Mouse (Mus musculus): ENCODE results near the gene Synj2. TPM values are rescaled to one million over a fixed set of nuclear protein-coding genes. Genes with fewer than 3 reads are reported as not detected.
A peak's percentile ranks its signal among the peaks of the same experiment; 100 is the strongest.

Gene Synj2
- 12.4 and 13.3 TPM in 2 replicates for total RNA-seq (2021)
- long read RNA-seq, experiment 1, full-length matches to known transcripts: 1 of 2 reads
- long read RNA-seq, experiment 1, partial matches to known transcripts: 0 of 2 reads
- long read RNA-seq, experiment 1, other reads (novel, unspliced or antisense): 1 of 2 reads
- long read RNA-seq, experiment 2, full-length matches to known transcripts: 1 of 8 reads
- long read RNA-seq, experiment 2, partial matches to known transcripts: 2 of 8 reads
- long read RNA-seq, experiment 2, other reads (novel, unspliced or antisense): 5 of 8 reads

GRCm38 (mm10) chr17:5941230-5942043 lies at the start of gene Synj2:
TSS of gene Synj2 (plus strand) at chr17:5941280.
- DNase-seq: peak; percentile 81

- DNase-seq: no peak
These were observed 49.0 kb upstream of the Synj2 start for GRCm38 (mm10) chr17:5891933-5892683.

GRCm38 (mm10) chr17:5893092-5893491 lies 48.0 kb upstream of the Synj2 start:
- DNase-seq: peak; percentile 54

- DNase-seq: no peak
These were observed 47.4 kb upstream of the Synj2 start for GRCm38 (mm10) chr17:5893574-5894148.

- DNase-seq: no peak
These were observed 45.0 kb upstream of the Synj2 start for GRCm38 (mm10) chr17:5896066-5896465.

- no peak for DNase-seq
These were observed 44.5 kb upstream of the Synj2 start for GRCm38 (mm10) chr17:5896607-5897006.

GRCm38 (mm10) chr17:5897326-5898200 lies 43.5 kb upstream of the Synj2 start:
- DNase-seq: no peak

GRCm38 (mm10) chr17:5899251-5899650 lies 41.8 kb upstream of the Synj2 start:
- DNase-seq: no peak

GRCm38 (mm10) chr17:5901381-5901780 lies 39.7 kb upstream of the Synj2 start:
- no peak for DNase-seq

GRCm38 (mm10) chr17:5903630-5904301 lies 37.3 kb upstream of the Synj2 start:
- DNase-seq: no peak

GRCm38 (mm10) chr17:5909681-5910080 lies 31.4 kb upstream of the Synj2 start:
- no peak for DNase-seq

- no peak for DNase-seq
These were observed 29.5 kb upstream of the Synj2 start for GRCm38 (mm10) chr17:5911591-5911990.

GRCm38 (mm10) chr17:5912797-5913196 lies 28.3 kb upstream of the Synj2 start:
- DNase-seq: no peak

GRCm38 (mm10) chr17:5914217-5914616 lies 26.9 kb upstream of the Synj2 start:
- DNase-seq: peak; percentile 60

GRCm38 (mm10) chr17:5921954-5922353 lies 19.1 kb upstream of the Synj2 start:
- DNase-seq: no peak

GRCm38 (mm10) chr17:5923281-5923680 lies 17.8 kb upstream of the Synj2 start:
- DNase-seq: peak; percentile 49

- DNase-seq: no peak
These were observed 16.8 kb upstream of the Synj2 start for GRCm38 (mm10) chr17:5924238-5924637.

GRCm38 (mm10) chr17:5926710-5927109 lies 14.4 kb upstream of the Synj2 start:
- DNase-seq: no peak

- no peak for DNase-seq
These were observed 12.0 kb upstream of the Synj2 start for GRCm38 (mm10) chr17:5929031-5929430.

GRCm38 (mm10) chr17:5932161-5932560 lies 8.9 kb upstream of the Synj2 start:
- DNase-seq: no peak
